Mouse (Mus musculus): ENCODE measurements around the gene Ttl. TPM values are rescaled to one million over a fixed set of nuclear protein-coding genes. Genes with fewer than 3 reads are reported as not detected.

The Ttl gene
- polyA plus RNA-seq, 1 experiment from 2014 or later = 20.0 TPM

- no peaks in the 10 kb centered on the region for H3K4me1 ChIP-seq (replicated peaks)
- H3K9ac ChIP-seq (replicated peaks) = no peak overlapping the region
- H3K27me3 ChIP-seq = no peaks in the 10 kb centered on the region
- H3K27ac ChIP-seq = no peak overlapping the region
- 49% methylated on average over 2 of the region's 2 CpGs for WGBS
- no peak overlapping the region for H3K4me2 ChIP-seq
- ATAC-seq (ENCODE audit: insufficient number of reproducible peaks, insufficient read depth, low FRiP score, low TSS enrichment, low read depth) = no peak
- H3K36me3 ChIP-seq = peaks cover 77% of the 10 kb centered on the region
- no peak overlapping the region for H3K4me3 ChIP-seq (replicated peaks)
- no peaks in the 10 kb centered on the region for H3K9me3 ChIP-seq
Observed at GRCm38 (mm10) chr2:129084959-129085358, 19.2 kb downstream of the Ttl start.

DNA sequence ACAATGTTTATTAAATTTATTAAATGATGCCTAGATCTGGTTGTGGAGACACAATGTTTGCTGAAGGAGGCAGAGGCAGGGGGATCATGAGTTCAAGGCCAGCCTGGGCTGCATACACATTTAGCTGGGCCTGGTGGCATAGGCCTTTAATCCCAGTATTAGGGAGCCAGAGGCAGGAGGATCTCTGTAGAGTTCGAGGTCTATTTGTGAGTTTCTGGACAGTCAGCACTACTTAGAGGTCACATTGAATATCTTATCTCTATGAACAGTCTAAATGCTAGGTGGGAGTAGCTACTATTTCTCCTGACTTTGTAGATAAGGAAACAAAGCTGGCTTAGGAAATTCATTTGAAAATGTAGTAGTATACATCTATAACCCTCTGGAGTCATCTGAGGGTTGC is 21.8 kb downstream of the Ttl start:
- Histone ChIP-seq H3K27ac (no peak overlapping the region), H3K4me2 (no peak overlapping the region), H3K9ac (replicated peaks) (no peak overlapping the region), H3K36me3 (peaks cover 78% of the 10 kb centered on the region), H3K4me3 (replicated peaks) (no peak overlapping the region), H3K4me1 (replicated peaks) (no peaks in the 10 kb centered on the region), H3K9me3 (no peaks in the 10 kb centered on the region), H3K27me3 (no peaks in the 10 kb centered on the region)
- ATAC-seq (ENCODE audit: insufficient number of reproducible peaks, insufficient read depth, low FRiP score, low TSS enrichment, low read depth) = no peak
- WGBS = 88% methylated on average over 1 of the region's 1 CpGs

GRCm38 (mm10) chr2:129090370-129090769 is 24.6 kb downstream of the Ttl start:
- WGBS = 69% methylated on average over 4 of the region's 4 CpGs
- Histone ChIP-seq H3K4me1 (replicated peaks) (no peaks in the 10 kb centered on the region), H3K4me2 (no peak overlapping the region), H3K36me3 (peaks cover 91% of the 10 kb centered on the region), H3K27me3 (no peaks in the 10 kb centered on the region), H3K4me3 (replicated peaks) (no peak overlapping the region), H3K9ac (replicated peaks) (no peak overlapping the region), H3K27ac (no peak overlapping the region), H3K9me3 (no peaks in the 10 kb centered on the region)
- ATAC-seq (ENCODE audit: insufficient number of reproducible peaks, insufficient read depth, low FRiP score, low TSS enrichment, low read depth) = no peak

DNA sequence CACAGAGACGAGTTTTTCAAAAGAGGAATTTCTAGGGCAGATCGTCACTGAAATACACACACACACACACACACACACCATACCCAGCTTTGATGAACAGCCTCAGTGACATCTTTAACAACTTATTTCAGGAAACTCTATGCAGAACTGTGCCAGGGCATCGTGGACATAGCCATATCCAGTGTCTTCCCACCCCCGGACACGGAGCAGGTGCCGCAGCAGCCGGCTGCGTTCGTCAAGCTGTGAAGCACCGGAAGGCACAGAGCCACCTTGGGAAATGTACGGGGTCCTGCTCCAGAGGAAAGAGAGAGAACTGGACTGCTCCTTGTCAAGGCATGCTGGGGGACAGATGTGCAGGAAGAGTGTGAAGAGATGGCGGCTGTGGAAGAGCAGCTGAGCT is 27.1 kb downstream of the Ttl start:
- Histone ChIP-seq H3K4me3 (replicated peaks) (no peak overlapping the region), H3K36me3 (peaks cover 67% of the 10 kb centered on the region), H3K9ac (replicated peaks) (no peak overlapping the region), H3K27me3 (no peaks in the 10 kb centered on the region), H3K4me2 (no peak overlapping the region), H3K9me3 (no peaks in the 10 kb centered on the region), H3K27ac (no peak overlapping the region), H3K4me1 (replicated peaks) (no peaks in the 10 kb centered on the region)
- no peak for ATAC-seq (ENCODE audit: insufficient number of reproducible peaks, insufficient read depth, low FRiP score, low TSS enrichment, low read depth)
- 92% methylated on average over 12 of the region's 12 CpGs for WGBS

- Histone ChIP-seq H3K4me3 (replicated peaks) (no peak overlapping the region), H3K9me3 (no peaks in the 10 kb centered on the region), H3K36me3 (peaks cover 57% of the 10 kb centered on the region), H3K9ac (replicated peaks) (no peak overlapping the region), H3K27ac (no peak overlapping the region), H3K4me1 (replicated peaks) (no peaks in the 10 kb centered on the region), H3K27me3 (no peaks in the 10 kb centered on the region), H3K4me2 (no peak overlapping the region)
- no peak for ATAC-seq (ENCODE audit: insufficient number of reproducible peaks, insufficient read depth, low FRiP score, low TSS enrichment, low read depth)
- 89% methylated on average over 18 of the region's 18 CpGs for WGBS
Observed at GRCm38 (mm10) chr2:129093926-129094724, 28.4 kb downstream of the Ttl start.

DNA sequence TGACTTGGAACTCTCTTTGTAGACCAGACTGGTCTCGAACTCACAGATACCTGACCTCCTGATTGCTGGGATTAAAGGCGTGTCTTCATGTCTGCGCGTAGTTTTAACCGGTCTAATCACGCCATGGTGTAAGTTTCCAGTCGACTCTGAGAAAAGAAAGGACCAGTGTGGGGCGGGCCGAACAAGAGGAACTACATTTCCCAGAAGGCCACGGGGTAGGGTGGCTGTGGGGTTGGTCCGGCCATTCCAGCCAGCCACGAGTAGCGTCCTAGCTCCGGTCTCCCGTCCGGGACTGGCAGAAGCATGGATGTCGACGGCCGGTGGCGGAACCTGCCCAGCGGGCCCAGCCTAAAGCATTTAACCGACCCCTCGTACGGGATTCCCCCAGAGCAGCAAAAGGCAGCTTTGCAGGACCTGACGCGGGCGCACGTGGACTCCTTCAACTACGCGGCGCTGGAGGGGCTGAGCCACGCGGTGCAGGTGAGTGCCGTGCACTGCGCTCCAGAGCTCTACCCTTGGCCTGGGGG is 35.1 kb downstream of the Ttl start, which contains the start of gene Polr1b:
Gene Polr1b, plus strand, starts transcription at position 212 of the 527 bp plus-strand sequence.
- H3K4me3 ChIP-seq (replicated peaks) = peak within 1 kb of the TSS; percentile 74
- H3K9ac ChIP-seq (replicated peaks) = peak within 1 kb of the TSS; percentile 70
- peaks cover 4% of the 10 kb centered on the region for H3K4me1 ChIP-seq (replicated peaks)
- H3K27me3 ChIP-seq = no peaks in the 10 kb centered on the region
- peak within 1 kb of the TSS; percentile 71 for H3K4me2 ChIP-seq
- WGBS = under 1% methylated on average over 35 of the region's 35 CpGs
- ATAC-seq (ENCODE audit: insufficient number of reproducible peaks, insufficient read depth, low FRiP score, low TSS enrichment, low read depth) = peak; percentile 97
- H3K27ac ChIP-seq = peak within 1 kb of the TSS; percentile 45
- H3K36me3 ChIP-seq = peaks cover 31% of the 10 kb centered on the region
- H3K9me3 ChIP-seq = no peaks in the 10 kb centered on the region

DNA sequence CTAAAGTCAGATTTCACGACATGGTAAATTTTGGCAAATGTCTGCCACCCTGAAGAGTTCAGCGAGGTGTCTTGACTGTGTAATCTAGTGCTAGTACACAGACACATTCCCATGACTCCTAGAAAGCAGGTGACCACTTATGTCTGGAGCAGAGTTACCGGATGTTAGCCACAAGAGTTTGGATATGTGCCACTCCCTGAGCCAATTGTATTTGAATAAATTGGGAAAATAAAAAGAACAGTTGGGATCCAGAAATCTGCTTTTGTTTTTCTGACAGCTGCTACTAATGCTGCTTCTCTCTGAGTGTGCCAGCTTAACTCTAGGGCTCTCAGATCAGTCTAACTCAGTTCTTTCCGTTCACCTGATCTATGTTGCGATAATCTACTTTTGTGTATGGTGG is 47.2 kb downstream of the Ttl start:
- no peak overlapping the region for H3K4me2 ChIP-seq
- H3K9ac ChIP-seq (replicated peaks) = no peak overlapping the region
- H3K27ac ChIP-seq = no peak overlapping the region
- H3K4me3 ChIP-seq (replicated peaks) = no peak overlapping the region
- no peaks in the 10 kb centered on the region for H3K27me3 ChIP-seq
- H3K9me3 ChIP-seq = no peaks in the 10 kb centered on the region
- H3K36me3 ChIP-seq = peaks cover 82% of the 10 kb centered on the region
- H3K4me1 ChIP-seq (replicated peaks) = no peaks in the 10 kb centered on the region
- ATAC-seq (ENCODE audit: insufficient number of reproducible peaks, insufficient read depth, low FRiP score, low TSS enrichment, low read depth) = no peak
- 94% methylated on average over 5 of the region's 5 CpGs for WGBS

DNA sequence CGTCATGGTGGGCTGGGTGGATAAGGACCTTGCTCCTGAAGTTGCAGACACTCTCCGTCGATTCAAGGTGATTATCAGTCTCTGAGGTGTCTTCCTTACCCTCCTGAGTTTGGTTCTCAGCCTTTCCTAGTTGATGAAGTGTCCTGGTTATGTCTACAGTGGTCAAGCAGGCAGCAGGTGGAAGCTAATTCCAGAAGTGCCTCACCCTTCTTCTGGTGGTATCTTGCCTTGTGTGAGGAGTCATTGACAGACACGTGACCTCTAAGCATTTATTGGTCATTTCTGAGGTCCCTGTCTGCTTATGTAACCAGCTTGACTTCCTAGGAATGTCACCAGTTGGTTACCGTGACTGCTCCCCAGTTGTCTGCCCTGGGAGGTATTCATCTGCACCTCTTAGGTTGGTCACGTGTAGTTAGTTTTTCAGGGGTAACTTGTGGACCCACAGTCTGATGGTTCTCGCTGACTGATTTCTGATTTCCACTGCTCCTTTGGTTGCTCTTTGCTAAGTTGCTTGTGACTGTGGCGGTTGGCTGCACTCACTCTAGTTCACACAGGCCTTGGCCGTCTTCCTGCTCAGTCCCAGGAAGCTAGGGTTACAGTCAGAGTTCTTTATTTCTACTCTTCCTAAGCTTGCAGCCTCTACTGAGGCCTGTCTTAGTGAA is 50.1 kb downstream of the Ttl start:
- Histone ChIP-seq H3K9ac (replicated peaks) (no peak overlapping the region), H3K36me3 (peaks cover 90% of the 10 kb centered on the region), H3K4me2 (no peak overlapping the region), H3K27ac (no peak overlapping the region), H3K9me3 (no peaks in the 10 kb centered on the region), H3K4me1 (replicated peaks) (no peaks in the 10 kb centered on the region), H3K4me3 (replicated peaks) (no peak overlapping the region), H3K27me3 (no peaks in the 10 kb centered on the region)
- no peak for ATAC-seq (ENCODE audit: insufficient number of reproducible peaks, insufficient read depth, low FRiP score, low TSS enrichment, low read depth)
- 93% methylated on average over 9 of the region's 9 CpGs for WGBS

DNA sequence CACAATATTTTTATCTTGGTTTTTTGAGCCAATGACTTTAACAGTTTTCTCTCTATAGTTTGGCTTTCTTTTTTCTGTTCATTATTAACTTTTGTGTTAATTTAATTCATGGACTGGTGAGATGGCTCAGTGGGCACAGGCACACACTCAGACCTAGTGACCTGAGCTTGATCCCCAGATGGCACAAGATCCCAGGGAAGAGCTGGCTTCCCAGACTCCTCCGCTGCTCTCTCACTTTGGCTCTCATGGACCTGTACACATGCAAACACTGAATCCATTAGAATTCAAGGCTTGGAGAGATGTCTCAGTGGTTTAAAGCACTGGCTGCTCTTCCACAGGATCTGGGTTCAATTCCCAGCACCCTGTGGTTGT is 50.6 kb downstream of the Ttl start:
- ATAC-seq (ENCODE audit: insufficient number of reproducible peaks, insufficient read depth, low FRiP score, low TSS enrichment, low read depth) = no peak
- Histone ChIP-seq H3K4me1 (replicated peaks) (no peaks in the 10 kb centered on the region), H3K9ac (replicated peaks) (no peak overlapping the region), H3K27ac (no peak overlapping the region), H3K27me3 (no peaks in the 10 kb centered on the region), H3K36me3 (peaks cover 93% of the 10 kb centered on the region), H3K9me3 (no peaks in the 10 kb centered on the region), H3K4me2 (no peak overlapping the region), H3K4me3 (replicated peaks) (no peak overlapping the region)
- WGBS = 97% methylated on average over 1 of the region's 1 CpGs

GRCm38 (mm10) chr2:129118061-129118460 is 52.3 kb downstream of the Ttl start:
- 95% methylated on average over 12 of the region's 12 CpGs for WGBS
- no peak overlapping the region for H3K27ac ChIP-seq
- no peak for ATAC-seq (ENCODE audit: insufficient number of reproducible peaks, insufficient read depth, low FRiP score, low TSS enrichment, low read depth)
- H3K4me1 ChIP-seq (replicated peaks) = no peaks in the 10 kb centered on the region
- no peak overlapping the region for H3K4me3 ChIP-seq (replicated peaks)
- H3K4me2 ChIP-seq = no peak overlapping the region
- peaks cover 95% of the 10 kb centered on the region for H3K36me3 ChIP-seq
- no peak overlapping the region for H3K9ac ChIP-seq (replicated peaks)
- H3K9me3 ChIP-seq = no peaks in the 10 kb centered on the region
- H3K27me3 ChIP-seq = no peaks in the 10 kb centered on the region

DNA sequence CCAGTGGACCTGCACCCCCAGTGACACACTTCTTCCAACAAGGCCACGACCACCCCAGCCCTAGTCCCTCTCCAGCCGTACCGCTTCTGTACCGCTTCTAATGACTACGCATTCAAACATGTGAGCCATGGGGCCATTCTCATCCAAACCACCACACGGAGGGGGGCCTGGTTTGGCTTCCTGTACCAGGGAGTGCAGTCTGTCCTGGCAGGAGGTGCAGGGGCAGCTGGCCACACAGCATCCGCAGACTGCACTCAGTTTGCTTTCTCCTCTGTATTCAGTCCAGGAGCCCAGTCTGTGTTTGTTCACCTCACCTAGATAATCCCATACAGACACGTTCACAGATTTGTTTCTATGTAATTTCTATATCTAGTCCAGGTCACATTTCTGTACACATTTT is 56.2 kb downstream of the Ttl start:
- Histone ChIP-seq H3K9me3 (no peaks in the 10 kb centered on the region), H3K9ac (replicated peaks) (no peak overlapping the region), H3K27me3 (no peaks in the 10 kb centered on the region), H3K4me3 (replicated peaks) (no peak overlapping the region), H3K36me3 (peaks cover 95% of the 10 kb centered on the region), H3K27ac (no peak overlapping the region), H3K4me1 (replicated peaks) (no peaks in the 10 kb centered on the region), H3K4me2 (no peak overlapping the region)
- no peak for ATAC-seq (ENCODE audit: insufficient number of reproducible peaks, insufficient read depth, low FRiP score, low TSS enrichment, low read depth)
- WGBS = 95% methylated on average over 8 of the region's 8 CpGs
